Mouse (Mus musculus): Measurements from ENCODE around the gene Tiparp.

GRCm38 (mm10) chr3:65581596-65581995, 53.4 kb downstream of the Tiparp start:
- TF ChIP-seq POLR2A (IDR thresholded peaks at IDR 0.05; ENCODE audit: insufficient read depth, low read depth, low read length) (no peak), CTCF (IDR thresholded peaks at IDR 0.05; ENCODE audit: insufficient read depth, low read depth, low read length) (no peak)

Data from olfactory bulb, adult 2 months (tissue).